Mouse (Mus musculus) heart, postnatal 0 days (tissue): ENCODE results near the gene Tbc1d16. TPM values are rescaled to one million over a fixed set of nuclear protein-coding genes. Genes with fewer than 3 reads are reported as not detected.
"Not testable (repeated sequence)": the region's sequence is repeated elsewhere in the genome, so short reads cannot be mapped to it uniquely, and the experiment has no call there.

Experiments used
- ATAC-seq: fragments of 200-750 bp; cut with Nextera tagmentation; 2 replicates; pipeline ENCODE4 v1.8.0; 2017; ENCODE audit warnings: low read depth, moderate number of reproducible peaks, moderate library complexity; ENCODE audit not compliant: insufficient read depth
- DNase-seq: peaks from one replicate; pipeline ENCODE4 v3.0.0-alpha.2; 2016; ENCODE audit warnings: low spot score
- H3K27ac ChIP-seq: fragments of 300-500 bp; sonication (generic); 2 replicates; pipeline ENCODE4 v1.5.1; 2014; ENCODE audit warnings: low read depth, mild to moderate bottlenecking
- H3K27me3 ChIP-seq: fragments of 300-500 bp; sonication (generic); 2 replicates; pipeline ENCODE4 v1.6.1; 2014; ENCODE audit warnings: low read length, mixed read lengths; ENCODE audit not compliant: control insufficient read depth, insufficient read depth
- H3K36me3 ChIP-seq: fragments of 300-500 bp; sonication (generic); replicated peaks from 2 replicates; pipeline ENCODE4 v1.6.1; 2014; ENCODE audit warnings: low read length, mixed read lengths; ENCODE audit not compliant: control insufficient read depth, insufficient read depth
- H3K4me1 ChIP-seq: fragments of 300-500 bp; sonication (generic); 2 replicates; pipeline ENCODE4 v1.6.1; 2014; ENCODE audit warnings: antibody characterized with exemption; ENCODE audit not compliant: control insufficient read depth, insufficient read depth
- H3K4me2 ChIP-seq: fragments of 300-500 bp; sonication (generic); 2 replicates; pipeline ENCODE4 v1.6.1; 2014; ENCODE audit warnings: low read depth, mild to moderate bottlenecking, low read length, moderate library complexity
- H3K4me3 ChIP-seq: fragments of 300-500 bp; sonication (generic); 2 replicates; pipeline ENCODE4 v1.5.1; 2014; ENCODE audit warnings: low read depth, low read length
- H3K9ac ChIP-seq: fragments of 300-500 bp; sonication (generic); replicated peaks from 2 replicates; pipeline ENCODE4 v1.6.1; 2014; ENCODE audit warnings: low read depth, low read length, mixed read lengths
- H3K9me3 ChIP-seq: fragments of 300-500 bp; sonication (generic); replicated peaks from 2 replicates; pipeline ENCODE4 v1.6.1; 2016; ENCODE audit warnings: low read length; ENCODE audit not compliant: control insufficient read depth
- CTCF ChIP-seq: IDR thresholded peaks from 2 replicates; pipeline ENCODE4 v1.5.1; 2016; ENCODE audit warnings: antibody characterized with exemption, control low read depth, low read depth
- EP300 ChIP-seq: IDR thresholded peaks from 2 replicates; pipeline ENCODE4 v1.6.1; 2016; ENCODE audit warnings: antibody characterized with exemption, low read depth
- WGBS: fragments of 180-500 bp; shearing (Covaris S2); extraction: QIAGEN DNeasy Blood & Tissue Kit; methylation state at CpG from one replicate; pipeline ENCODE4 v1.1.7; 2014; 5-methylcytosine and 5-hydroxymethylcytosine counted together
- polyA plus RNA-seq: library from polyadenylated mRNA; unstranded; fragments of >200 nt; fragmentation: Nextera tagmentation; extraction: Ambion mirVana; gene quantifications from 2 replicates; pipeline ENCODE4 v1.2.1, GENCODE M21; 2015
- total RNA-seq: library from RNA; depleted of rRNA; stranded (reverse); fragments of >200 nt; gene quantifications from 2 replicates; pipeline ENCODE4 v1.2.3, GENCODE M21; 2014; ENCODE audit warnings: low replicate concordance

The Tbc1d16 gene
- total and polyA plus RNA-seq, 2 experiments from 2014 or later = 12.9 to 50.8 TPM

DNA sequence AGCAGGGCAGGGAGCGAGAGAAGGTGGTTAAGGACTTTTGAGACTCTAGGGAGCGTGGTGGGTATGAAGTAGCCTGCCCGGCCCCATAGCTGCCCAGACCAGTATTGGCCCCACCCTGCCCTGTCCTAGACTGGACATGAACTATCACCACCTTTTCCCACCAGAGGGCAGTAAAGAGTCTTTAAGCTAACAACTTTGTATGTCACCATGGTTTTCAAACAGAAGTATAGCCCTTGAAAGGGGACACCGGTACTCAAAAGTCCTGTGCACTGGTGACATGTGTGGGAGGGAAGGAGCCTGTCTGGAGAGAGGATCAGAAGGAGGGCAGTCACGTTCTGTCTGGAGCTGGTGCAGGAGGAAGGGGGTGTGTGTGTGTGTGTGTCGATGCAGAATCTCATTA lies 20.7 kb upstream of the Tbc1d16 start:
- H3K9me3 ChIP-seq = no peaks in the 10 kb centered on the region
- peaks cover 17% of the 10 kb centered on the region for H3K27me3 ChIP-seq
- no peak overlapping the region for H3K9ac ChIP-seq
- TF ChIP-seq CTCF (peak; percentile 66), EP300 (no peak)
- peak; percentile 86 for DNase-seq
- no peak overlapping the region for H3K4me2 ChIP-seq
- no peak overlapping the region for H3K27ac ChIP-seq
- H3K4me3 ChIP-seq = no peak overlapping the region
- ATAC-seq = peak; percentile 83
- H3K36me3 ChIP-seq = no peaks in the 10 kb centered on the region
- 19% methylated on average over 6 of the region's 6 CpGs for WGBS
- H3K4me1 ChIP-seq = no peaks in the 10 kb centered on the region

- not testable (repeated sequence) for H3K27me3 ChIP-seq, H3K27ac ChIP-seq, H3K9me3 ChIP-seq, H3K9ac ChIP-seq, ATAC-seq, H3K36me3 ChIP-seq, H3K4me2 ChIP-seq, DNase-seq, H3K4me3 ChIP-seq, H3K4me1 ChIP-seq
- WGBS = 86% methylated on average over 6 of the region's 6 CpGs
Observed at GRCm38 (mm10) chr11:119245543-119245942, 17.2 kb upstream of the Tbc1d16 start.

- Histone ChIP-seq H3K27ac (no peak overlapping the region), H3K4me3 (no peak overlapping the region), H3K9me3 (no peaks in the 10 kb centered on the region), H3K27me3 (no peaks in the 10 kb centered on the region), H3K4me1 (no peaks in the 10 kb centered on the region), H3K9ac (no peak overlapping the region), H3K36me3 (no peaks in the 10 kb centered on the region), H3K4me2 (no peak overlapping the region)
- WGBS = 94% methylated on average over 12 of the region's 12 CpGs
- ATAC-seq (no peak), DNase-seq (no peak)
- TF ChIP-seq EP300 = no peak
- TF ChIP-seq CTCF = no peak
Observed at GRCm38 (mm10) chr11:119239480-119239879, 11.2 kb upstream of the Tbc1d16 start.

DNA sequence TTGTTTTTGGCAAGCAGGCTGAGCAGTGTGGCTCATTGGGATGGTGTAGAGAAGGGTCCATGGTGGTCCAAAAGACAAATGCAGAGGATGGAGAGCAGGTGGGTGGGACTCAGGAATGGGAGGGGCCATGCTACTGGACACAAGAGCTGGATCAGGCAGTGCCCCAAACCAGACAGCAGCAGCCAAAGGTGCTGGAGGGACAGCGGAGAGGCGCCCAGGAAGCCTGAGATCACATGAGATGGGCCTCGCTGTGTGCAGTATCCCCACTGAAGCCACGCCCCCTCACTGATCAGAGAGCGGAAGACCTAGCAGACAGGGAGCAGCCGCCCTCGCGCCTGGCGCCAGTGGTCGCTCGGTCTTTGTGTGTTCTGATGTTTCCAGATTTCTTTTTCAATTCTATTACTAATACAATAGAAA lies 10.0 kb upstream of the Tbc1d16 start:
- Histone ChIP-seq H3K9me3 (no peaks in the 10 kb centered on the region), H3K9ac (no peak overlapping the region), H3K4me3 (peak overlapping the region; percentile 35), H3K36me3 (no peaks in the 10 kb centered on the region), H3K27me3 (no peaks in the 10 kb centered on the region), H3K4me2 (peak overlapping the region; percentile 63), H3K4me1 (no peaks in the 10 kb centered on the region), H3K27ac (no peak overlapping the region)
- ATAC-seq = peak; percentile 73; the same call in 1 of the 2 replicates
- WGBS = 15% methylated on average over 11 of the region's 11 CpGs
- DNase-seq = peak; percentile 26
- TF ChIP-seq EP300 = no peak
- TF ChIP-seq CTCF = no peak

DNA sequence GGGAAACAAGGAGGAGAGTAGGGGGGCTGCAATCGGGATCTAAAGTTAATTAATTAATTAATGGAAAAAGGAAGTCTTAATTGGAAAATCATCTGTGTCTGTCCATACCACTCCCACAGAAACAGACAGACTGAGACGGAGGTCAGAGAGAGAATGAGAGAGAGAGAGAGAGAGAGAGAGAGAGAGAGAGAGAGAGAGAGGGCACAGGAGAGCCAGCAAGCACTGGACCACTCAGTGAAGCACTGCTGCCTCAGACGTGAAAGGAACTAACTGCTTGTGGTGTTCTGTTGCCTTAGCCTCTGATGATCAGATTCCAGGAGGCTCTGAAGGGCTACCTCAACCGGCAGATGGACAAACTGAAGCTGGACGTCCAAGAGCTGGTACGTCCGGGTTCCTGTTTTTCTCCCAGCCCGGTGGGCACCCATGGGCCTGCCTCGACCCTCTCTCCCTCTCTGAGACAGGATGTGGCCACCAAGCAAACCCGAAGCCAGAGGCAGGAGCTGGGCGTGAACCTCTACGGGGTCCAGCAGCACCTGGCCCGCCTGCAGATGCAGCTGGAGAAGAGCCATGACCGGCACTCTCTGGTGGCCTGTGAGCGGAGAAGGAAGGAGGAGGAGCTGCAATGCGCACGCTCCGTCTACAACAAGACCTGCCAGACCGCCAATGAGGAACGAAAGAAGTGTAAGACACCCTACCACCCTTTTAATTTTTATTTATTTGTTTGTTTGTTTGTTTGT lies 9.4 kb upstream of the Tbc1d16 start:
- WGBS = 21% methylated on average over 20 of the region's 20 CpGs
- Histone ChIP-seq H3K36me3 (no peaks in the 10 kb centered on the region), H3K4me3 (peak overlapping the region; percentile 35), H3K27ac (no peak overlapping the region), H3K9me3 (no peaks in the 10 kb centered on the region), H3K9ac (0 out of 2 replicates have a peak overlapping the region, but pooled peaks have one; percentile 1), H3K4me2 (peak overlapping the region; percentile 63), H3K27me3 (no peaks in the 10 kb centered on the region), H3K4me1 (no peaks in the 10 kb centered on the region)
- TF ChIP-seq EP300 (no peak), CTCF (no peak)
- ATAC-seq (peak; percentile 59), DNase-seq (peak; percentile 30)

- Histone ChIP-seq H3K27me3 (no peaks in the 10 kb centered on the region), H3K9ac (no peak overlapping the region), H3K4me2 (no peak overlapping the region), H3K4me3 (no peak overlapping the region), H3K9me3 (no peaks in the 10 kb centered on the region), H3K4me1 (no peaks in the 10 kb centered on the region), H3K27ac (no peak overlapping the region), H3K36me3 (no peaks in the 10 kb centered on the region)
- 68% methylated on average over 3 of the region's 3 CpGs for WGBS
- DNase-seq (no peak), ATAC-seq (no peak)
- TF ChIP-seq EP300 (no peak), CTCF (no peak)
Observed at GRCm38 (mm10) chr11:119237007-119237406, 8.7 kb upstream of the Tbc1d16 start.
